Mouse (Mus musculus) kidney, postnatal 0 days (tissue): ENCODE data around the gene Nedd8. TPM values are rescaled to one million over a fixed set of nuclear protein-coding genes. Genes with fewer than 3 reads are reported as not detected.
A peak's percentile ranks its signal among the peaks of the same experiment; 100 is the strongest.

Experiments
- ATAC-seq: fragments of 200-750 bp; cut with Nextera tagmentation; replicated peaks from 2 replicates; pipeline ENCODE4 v1.8.0; 2017; ENCODE audit warnings: low read depth, moderate number of reproducible peaks, moderate TSS enrichment, moderate library complexity; ENCODE audit not compliant: low FRiP score
- DNase-seq: peaks from one replicate; pipeline ENCODE4 v3.0.0-alpha.2; 2016; ENCODE audit warnings: low spot score
- H3K27ac ChIP-seq: fragments of 300-500 bp; sonication (generic); 2 replicates; pipeline ENCODE4 v1.5.1; 2014; ENCODE audit warnings: mild to moderate bottlenecking
- H3K27me3 ChIP-seq: fragments of 300-500 bp; sonication (generic); 2 replicates; pipeline ENCODE4 v1.6.1; 2014; ENCODE audit warnings: low read length, mixed read lengths; ENCODE audit not compliant: insufficient read depth
- H3K36me3 ChIP-seq: fragments of 300-500 bp; sonication (generic); 2 replicates; pipeline ENCODE4 v1.6.1; 2014; ENCODE audit warnings: low read length, mixed read lengths; ENCODE audit not compliant: insufficient read depth
- H3K4me1 ChIP-seq: fragments of 300-500 bp; sonication (generic); replicated peaks from 2 replicates; pipeline ENCODE4 v1.6.1; 2014; ENCODE audit warnings: antibody characterized with exemption, low read length, mixed read lengths; ENCODE audit not compliant: insufficient read depth
- H3K4me2 ChIP-seq: fragments of 300-500 bp; sonication (generic); 2 replicates; pipeline ENCODE4 v1.6.1; 2014; ENCODE audit warnings: mild to moderate bottlenecking, low read length, moderate library complexity, mixed read lengths
- H3K4me3 ChIP-seq: fragments of 300-500 bp; sonication (generic); replicated peaks from 2 replicates; pipeline ENCODE4 v1.5.1; 2014; ENCODE audit warnings: low read depth, low read length
- H3K9ac ChIP-seq: fragments of 300-500 bp; sonication (generic); 2 replicates; pipeline ENCODE4 v1.6.1; 2014; ENCODE audit warnings: low read depth, low read length
- H3K9me3 ChIP-seq: fragments of 300-500 bp; sonication (generic); replicated peaks from 2 replicates; pipeline ENCODE4 v1.6.1; 2016; ENCODE audit warnings: low read length, inconsistent platforms, mixed read lengths
- CTCF ChIP-seq: IDR thresholded peaks from 2 replicates; pipeline ENCODE4 v1.5.1; 2016; ENCODE audit warnings: antibody characterized with exemption, low read depth, mild to moderate bottlenecking, moderate library complexity
- WGBS: fragments of 180-500 bp; shearing (Covaris S2); extraction: QIAGEN DNeasy Blood & Tissue Kit; methylation state at CpG from one replicate; pipeline ENCODE4 v1.1.7; 2014; 5-methylcytosine and 5-hydroxymethylcytosine counted together
- polyA plus RNA-seq: library from polyadenylated mRNA; unstranded; fragments of >200 nt; fragmentation: Nextera tagmentation; extraction: Ambion mirVana; gene quantifications from 2 replicates; pipeline ENCODE4 v1.2.1, GENCODE M21; 2015

Nedd8 gene
- polyA plus RNA-seq, 1 experiment from 2014 or later, result 548 TPM

DNA sequence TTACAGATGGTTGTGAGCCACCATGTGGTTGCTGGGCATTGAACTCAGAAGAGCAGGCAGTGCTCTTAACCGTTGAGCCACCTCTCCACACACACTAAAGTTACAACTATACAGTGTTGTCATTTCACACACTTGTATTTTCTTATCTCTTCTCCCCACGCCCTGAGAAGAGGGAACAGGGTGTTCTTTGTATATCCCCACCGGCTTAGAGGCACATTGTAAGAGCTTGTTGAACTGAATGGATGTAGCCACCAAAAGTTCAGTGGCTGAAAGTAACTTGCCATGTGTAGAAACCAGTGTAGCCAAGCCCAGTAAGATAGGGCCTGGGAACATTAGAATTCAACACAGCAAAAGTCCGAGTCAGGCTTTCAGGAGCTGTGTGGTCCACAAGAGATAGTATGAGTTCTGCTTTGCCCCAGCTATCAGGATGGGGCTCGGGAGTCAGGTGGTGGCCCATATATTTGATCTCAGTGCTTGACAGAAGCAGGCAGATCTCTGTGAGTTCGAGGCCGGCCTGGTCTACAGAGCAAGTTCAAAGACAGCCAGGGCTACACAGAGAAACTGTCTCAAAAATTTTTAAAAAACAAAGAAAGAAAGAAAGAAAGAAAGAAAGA lies 57.3 kb downstream of the Nedd8 start:
- Histone ChIP-seq H3K27ac (no peak overlapping the region), H3K9me3 (no peaks in the 10 kb centered on the region), H3K27me3 (no peaks in the 10 kb centered on the region), H3K4me1 (no peaks in the 10 kb centered on the region), H3K9ac (no peak overlapping the region), H3K36me3 (peaks cover 9% of the 10 kb centered on the region; the same call in 1 of the 2 replicates), H3K4me2 (no peak overlapping the region), H3K4me3 (no peak overlapping the region)
- DNase-seq, result no peak
- ATAC-seq, result no peak
- WGBS, result 87% methylated on average over 7 of the region's 7 CpGs
- TF ChIP-seq CTCF, result no peak

GRCm38 (mm10) chr14:55613346-55613745 lies 58.6 kb downstream of the Nedd8 start:
- no peak overlapping the region for H3K9ac ChIP-seq
- H3K36me3 ChIP-seq, result peaks cover 21% of the 10 kb centered on the region
- H3K27me3 ChIP-seq, result no peaks in the 10 kb centered on the region
- no peak overlapping the region for H3K4me2 ChIP-seq
- H3K4me1 ChIP-seq, result no peaks in the 10 kb centered on the region
- DNase-seq (peak; percentile 3), ATAC-seq (no peak)
- H3K4me3 ChIP-seq, result no peak overlapping the region
- no peaks in the 10 kb centered on the region for H3K9me3 ChIP-seq
- 54% methylated on average over 6 of the region's 6 CpGs for WGBS
- H3K27ac ChIP-seq, result no peak overlapping the region
- TF ChIP-seq CTCF, result no peak

Other genes with a start within 250 kb of the Nedd8 start
- 130 and 144 TPM in 2 replicates for gene Dhrs4, start 193.4 kb downstream of the Nedd8 start, polyA plus RNA-seq
- gene Carmil3, start 181.5 kb downstream of the Nedd8 start, polyA plus RNA-seq, result 0.96 and 0.98 TPM in 2 replicates
- gene Cpne6, start 161.7 kb downstream of the Nedd8 start, polyA plus RNA-seq, result 0.19 and 0.28 TPM in 2 replicates
- gene Nrl, start 147.1 kb downstream of the Nedd8 start, polyA plus RNA-seq, result not detected in 2 replicates
- 38.2 and 42.2 TPM in 2 replicates for gene Pck2, start 131.9 kb downstream of the Nedd8 start, polyA plus RNA-seq
- 109 and 116 TPM in 2 replicates for gene Dcaf11, start 112.1 kb downstream of the Nedd8 start, polyA plus RNA-seq
- gene A730061H03Rik, start 111.7 kb downstream of the Nedd8 start, polyA plus RNA-seq, result 1.7 and 2.2 TPM in 2 replicates
- 13.0 and 13.3 TPM in 2 replicates for gene Fitm1, start 96.5 kb downstream of the Nedd8 start, polyA plus RNA-seq
- gene Psme1, start 94.0 kb downstream of the Nedd8 start, polyA plus RNA-seq, result 179 and 181 TPM in 2 replicates
- 14.3 and 16.6 TPM in 2 replicates for gene Emc9, start 86.8 kb downstream of the Nedd8 start, polyA plus RNA-seq
- gene Psme2, start 81.0 kb downstream of the Nedd8 start, polyA plus RNA-seq, result 281 and 286 TPM in 2 replicates
- 17.9 TPM in 2 replicates for gene Rnf31, start 80.4 kb downstream of the Nedd8 start, polyA plus RNA-seq
- gene Irf9, start 68.6 kb downstream of the Nedd8 start, polyA plus RNA-seq, result 24.2 and 27.4 TPM in 2 replicates
- 12.7 and 14.9 TPM in 2 replicates for gene Rec8, start 54.1 kb downstream of the Nedd8 start, polyA plus RNA-seq
- gene Ipo4, start 36.2 kb downstream of the Nedd8 start, polyA plus RNA-seq, result 58.5 and 68.7 TPM in 2 replicates
- gene Gm49378, start 34.2 kb downstream of the Nedd8 start, polyA plus RNA-seq, result 1.8 and 3.0 TPM in 2 replicates
- gene Tm9sf1, start 28.3 kb downstream of the Nedd8 start, polyA plus RNA-seq, result 108 and 118 TPM in 2 replicates
- 0.47 and 1.1 TPM in 2 replicates for gene Tssk4, start 21.9 kb downstream of the Nedd8 start, polyA plus RNA-seq
- gene Mdp1, start 11.6 kb downstream of the Nedd8 start, polyA plus RNA-seq, result 48.8 and 56.0 TPM in 2 replicates
- gene Gmpr2, start 183 bp downstream of the Nedd8 start, polyA plus RNA-seq, result 48.2 and 49.7 TPM in 2 replicates
- gene Tinf2, start 9.7 kb upstream of the Nedd8 start, polyA plus RNA-seq, result 24.6 and 29.0 TPM in 2 replicates
- 5.9 and 7.6 TPM in 2 replicates for gene Tgm1, start 41.8 kb upstream of the Nedd8 start, polyA plus RNA-seq
- 39.9 and 43.2 TPM in 2 replicates for gene Rabggta, start 50.1 kb upstream of the Nedd8 start, polyA plus RNA-seq
- 122 and 127 TPM in 2 replicates for gene Dhrs1, start 73.6 kb upstream of the Nedd8 start, polyA plus RNA-seq
- gene Nop9, start 73.6 kb upstream of the Nedd8 start, polyA plus RNA-seq, result 26.2 and 26.5 TPM in 2 replicates
- gene Cideb, start 86.3 kb upstream of the Nedd8 start, polyA plus RNA-seq, result 50.0 and 51.0 TPM in 2 replicates
- 0.68 and 0.75 TPM in 2 replicates for gene Ltb4r2, start 89.3 kb upstream of the Nedd8 start, polyA plus RNA-seq
- gene Ltb4r1, start 93.8 kb upstream of the Nedd8 start, polyA plus RNA-seq, result 0.47 and 0.71 TPM in 2 replicates
- 10.0 and 10.6 TPM in 2 replicates for gene Adcy4, start 112.0 kb upstream of the Nedd8 start, polyA plus RNA-seq
- 20.4 and 24.7 TPM in 2 replicates for gene Ripk3, start 116.7 kb upstream of the Nedd8 start, polyA plus RNA-seq
- gene Nfatc4, start 151.0 kb upstream of the Nedd8 start, polyA plus RNA-seq, result 16.8 and 19.7 TPM in 2 replicates
- 8.4 and 8.9 TPM in 2 replicates for gene Nynrin, start 181.9 kb upstream of the Nedd8 start, polyA plus RNA-seq
- gene Cbln3, start 212.3 kb upstream of the Nedd8 start, polyA plus RNA-seq, result 0.20 and 0.28 TPM in 2 replicates
- gene Khnyn, start 212.8 kb upstream of the Nedd8 start, polyA plus RNA-seq, result 8.1 and 9.8 TPM in 2 replicates
- 85.3 and 86.0 TPM in 2 replicates for gene Sdr39u1, start 228.2 kb upstream of the Nedd8 start, polyA plus RNA-seq